Mouse (Mus musculus) adrenal gland (tissue): Measurements from ENCODE around the gene Chd6.

Experiments used
- intact Hi-C: fragments of 180-260 bp; cut with DNase I; formaldehyde crosslinking; loops from one replicate; pipeline ENCODE4 v1.15.1; 2025

The Chd6 gene

DNA sequence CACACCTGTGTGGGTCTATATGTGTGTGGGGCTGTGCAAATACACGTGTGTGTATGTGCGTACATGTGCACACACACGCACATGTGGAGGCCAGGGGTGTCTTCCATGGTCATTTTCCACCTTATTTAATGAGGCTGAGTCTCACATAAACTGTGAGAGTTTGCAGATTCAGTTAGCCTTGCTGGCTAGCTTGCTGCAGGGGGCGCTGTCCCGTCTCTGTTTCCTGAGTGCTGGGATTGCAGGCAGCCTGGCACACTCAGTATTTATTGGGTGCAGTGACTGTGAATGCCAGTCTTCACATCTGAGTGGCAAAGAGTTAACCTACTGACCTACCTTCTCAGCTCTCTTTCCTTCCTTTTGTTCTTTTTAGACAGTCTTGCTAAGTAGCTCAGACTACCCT is 175.0 kb downstream of the Chd6 start:
- intact Hi-C loops, result no loop called here

DNA sequence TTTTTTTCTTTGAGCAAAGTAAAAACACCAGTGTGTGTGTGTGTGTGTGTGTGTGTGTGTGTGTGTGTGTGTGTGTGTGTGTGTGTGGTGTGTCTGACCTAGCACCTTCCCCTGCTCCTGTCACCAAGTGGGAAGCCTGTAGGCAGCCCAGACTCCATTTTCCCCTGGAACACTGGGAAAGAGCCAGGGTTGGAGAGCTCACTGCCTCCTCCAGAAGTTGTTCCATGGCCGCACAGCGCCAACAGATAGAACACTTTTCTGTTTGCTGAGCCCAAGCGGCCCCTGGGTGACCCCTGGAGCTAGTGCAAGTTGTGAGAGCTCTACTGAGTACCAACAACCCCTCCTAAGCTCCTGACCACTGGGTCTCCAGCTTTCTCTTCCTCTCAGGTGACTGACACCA is 175.9 kb downstream of the Chd6 start:
- intact Hi-C loops, result no loop called here

DNA sequence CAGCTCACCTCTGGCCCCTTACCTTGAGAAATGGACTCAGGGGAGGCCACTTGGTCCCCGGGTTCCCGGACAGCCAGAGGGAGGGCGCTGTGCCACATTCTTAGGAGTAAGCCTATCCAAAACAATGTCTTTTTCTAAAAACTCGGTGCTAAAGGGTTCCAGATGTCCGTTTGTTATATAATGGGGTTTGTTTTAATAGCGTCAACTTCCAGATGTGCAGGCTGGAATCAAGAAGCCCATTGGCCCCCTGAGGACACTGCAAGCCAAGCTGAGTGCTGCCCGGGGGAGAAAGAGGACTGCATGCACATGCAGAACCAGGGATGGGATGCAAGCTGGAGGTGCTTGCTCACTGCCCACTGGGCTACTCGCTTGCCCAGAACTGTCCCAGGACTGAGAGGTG is 176.6 kb downstream of the Chd6 start:
- intact Hi-C loops, result no loop called here

DNA sequence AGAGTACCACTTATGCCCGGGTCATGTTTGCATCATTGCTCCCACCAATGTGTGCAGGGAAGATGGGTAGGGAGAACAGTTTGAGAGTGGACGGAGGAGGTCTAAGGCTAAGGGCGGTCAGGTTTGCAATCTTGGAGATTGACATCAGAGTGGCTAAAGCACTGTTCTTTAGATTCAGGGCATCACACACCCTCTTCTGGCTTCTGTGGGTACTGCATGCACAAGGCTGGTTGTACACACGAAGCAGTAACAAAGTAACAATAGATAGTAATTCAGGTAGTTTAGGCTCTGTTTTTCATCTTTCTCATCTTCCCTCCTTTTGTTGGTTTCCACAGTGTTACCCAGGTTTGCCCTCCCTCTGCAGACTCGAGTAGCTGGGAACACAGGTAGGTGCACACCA is 177.5 kb downstream of the Chd6 start:
- intact Hi-C loops, result no loop called here

DNA sequence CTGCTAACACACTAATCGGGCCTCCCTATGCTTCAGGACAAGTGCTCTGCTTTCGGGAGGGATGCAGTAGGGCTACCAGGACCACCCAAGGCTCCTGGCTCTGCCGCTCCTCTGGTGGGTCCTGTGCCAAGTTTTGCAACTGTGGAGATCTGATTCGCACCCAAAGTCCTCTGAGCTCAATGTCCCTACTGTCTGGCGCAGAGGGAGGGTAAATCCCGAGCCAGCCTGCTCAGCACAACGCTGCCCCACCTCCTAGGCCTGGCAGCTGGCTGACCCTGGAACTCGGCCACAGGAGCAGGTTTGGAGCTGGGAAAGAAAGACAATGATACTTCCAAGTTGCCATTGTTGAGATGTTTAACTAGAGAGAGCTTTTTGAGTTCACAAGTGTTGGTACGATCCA is 183.7 kb downstream of the Chd6 start:
- intact Hi-C loops, result no loop called here

DNA sequence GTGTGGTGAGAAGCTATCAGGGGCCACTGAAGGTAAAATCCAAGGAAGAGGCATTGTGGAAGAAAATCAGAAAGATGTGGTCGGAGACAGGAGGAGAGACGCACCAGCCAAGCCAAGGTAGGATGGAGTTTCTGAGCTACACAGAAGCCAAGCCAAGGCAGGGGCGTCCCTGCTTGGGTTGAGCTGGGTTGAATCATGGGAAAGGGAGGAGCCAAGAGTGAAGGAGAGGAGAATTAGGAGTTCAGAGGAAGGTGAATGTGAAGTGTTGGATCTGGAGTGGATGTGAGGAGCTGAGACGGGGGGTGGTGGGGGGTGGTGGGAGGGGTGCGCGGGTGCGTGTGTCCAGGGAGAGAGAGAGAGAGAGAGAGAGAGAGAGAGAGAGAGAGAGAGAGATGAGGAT is 187.6 kb downstream of the Chd6 start:
- intact Hi-C loops, result no loop called here

DNA sequence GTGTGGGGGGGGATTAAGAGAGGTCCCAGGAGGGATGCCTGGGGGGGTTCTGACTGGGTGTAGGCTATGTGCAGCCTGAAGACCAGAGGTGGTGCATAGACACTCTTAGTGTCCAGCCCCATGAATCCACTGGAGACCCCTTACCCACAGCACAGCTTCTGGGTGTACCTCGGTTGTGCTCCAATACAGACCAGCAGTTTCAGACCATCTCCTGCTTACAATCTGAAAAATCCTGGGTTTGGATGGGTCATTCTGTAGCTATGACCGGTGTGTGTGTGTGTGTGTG is 190.0 kb downstream of the Chd6 start:
- intact Hi-C loops, result no loop called here

DNA sequence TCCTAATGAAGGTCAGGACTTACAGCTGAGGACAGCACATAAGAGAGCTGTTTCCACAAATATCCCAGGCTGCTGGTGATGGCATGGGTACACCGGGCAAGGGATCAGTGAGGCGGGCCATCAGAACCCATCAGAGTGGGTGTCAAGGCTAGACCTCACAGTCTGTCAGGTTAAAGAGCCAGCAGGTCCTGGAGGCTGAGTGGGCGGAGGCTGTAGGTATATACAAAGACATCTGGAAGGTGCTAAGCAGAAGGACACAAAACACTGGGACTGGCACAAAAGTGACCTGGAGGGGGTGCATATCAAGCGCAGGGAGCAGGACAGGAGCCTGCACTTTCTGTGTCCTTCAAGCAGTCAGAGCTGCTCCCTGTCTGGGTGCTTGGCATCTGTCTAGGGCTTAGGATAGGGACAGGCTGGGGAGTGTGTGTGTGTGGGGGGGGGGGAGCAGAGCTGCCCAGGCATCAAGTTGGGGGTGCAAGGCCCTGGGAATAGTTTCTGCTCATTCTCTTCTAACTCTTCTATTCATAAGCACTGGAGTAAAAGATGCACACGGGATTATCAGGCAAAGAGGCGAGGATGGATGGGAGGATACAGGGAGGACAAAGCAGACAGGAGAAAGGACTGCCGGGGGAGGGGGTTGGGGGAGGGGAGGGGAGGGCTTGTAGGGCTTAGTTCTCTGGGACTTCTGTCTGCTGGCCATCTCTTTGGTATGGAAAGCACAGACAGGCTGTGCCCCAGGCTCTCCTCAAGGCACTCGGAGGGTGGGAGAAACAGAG is 190.5 kb downstream of the Chd6 start:
- intact Hi-C loops, result no loop called here

DNA sequence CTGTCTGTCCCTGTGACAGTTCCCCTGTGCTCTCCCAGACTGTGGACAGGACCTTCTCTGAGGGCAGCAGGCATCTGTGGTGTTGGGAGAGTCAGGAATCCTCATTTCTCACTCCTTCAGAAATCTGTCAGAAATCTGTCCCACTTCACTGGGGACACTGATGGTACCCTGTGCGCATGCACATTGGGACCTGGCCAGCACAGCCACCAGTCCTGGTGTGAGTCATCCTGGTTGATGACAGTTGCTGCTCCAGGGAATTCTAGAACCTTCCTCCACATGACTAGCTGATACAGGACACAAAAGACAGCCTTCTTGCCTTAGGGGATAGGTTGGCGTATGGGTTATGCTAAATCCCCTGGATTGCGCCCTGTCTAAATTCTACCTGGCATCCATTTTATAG is 191.6 kb downstream of the Chd6 start:
- intact Hi-C loops, result no loop called here

DNA sequence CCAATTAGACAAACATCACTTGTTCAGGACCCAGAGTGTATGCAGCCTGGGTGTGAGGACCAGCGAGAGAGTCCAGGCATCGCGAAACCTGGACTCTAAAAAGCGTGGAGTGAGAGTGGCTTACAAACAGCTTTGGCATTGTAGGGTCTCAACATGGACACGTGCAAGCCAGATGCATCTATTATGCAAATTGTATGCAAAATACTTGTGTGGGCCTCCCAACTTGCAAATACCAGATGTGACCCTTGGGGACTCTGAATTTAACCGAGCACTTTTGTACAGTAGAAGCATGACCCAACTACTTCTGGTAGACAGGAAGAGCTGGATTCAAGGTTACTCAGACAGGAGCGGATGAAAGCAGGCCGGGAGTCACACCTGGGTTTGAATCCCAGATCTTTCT is 192.2 kb downstream of the Chd6 start:
- intact Hi-C loops, result no loop called here

DNA sequence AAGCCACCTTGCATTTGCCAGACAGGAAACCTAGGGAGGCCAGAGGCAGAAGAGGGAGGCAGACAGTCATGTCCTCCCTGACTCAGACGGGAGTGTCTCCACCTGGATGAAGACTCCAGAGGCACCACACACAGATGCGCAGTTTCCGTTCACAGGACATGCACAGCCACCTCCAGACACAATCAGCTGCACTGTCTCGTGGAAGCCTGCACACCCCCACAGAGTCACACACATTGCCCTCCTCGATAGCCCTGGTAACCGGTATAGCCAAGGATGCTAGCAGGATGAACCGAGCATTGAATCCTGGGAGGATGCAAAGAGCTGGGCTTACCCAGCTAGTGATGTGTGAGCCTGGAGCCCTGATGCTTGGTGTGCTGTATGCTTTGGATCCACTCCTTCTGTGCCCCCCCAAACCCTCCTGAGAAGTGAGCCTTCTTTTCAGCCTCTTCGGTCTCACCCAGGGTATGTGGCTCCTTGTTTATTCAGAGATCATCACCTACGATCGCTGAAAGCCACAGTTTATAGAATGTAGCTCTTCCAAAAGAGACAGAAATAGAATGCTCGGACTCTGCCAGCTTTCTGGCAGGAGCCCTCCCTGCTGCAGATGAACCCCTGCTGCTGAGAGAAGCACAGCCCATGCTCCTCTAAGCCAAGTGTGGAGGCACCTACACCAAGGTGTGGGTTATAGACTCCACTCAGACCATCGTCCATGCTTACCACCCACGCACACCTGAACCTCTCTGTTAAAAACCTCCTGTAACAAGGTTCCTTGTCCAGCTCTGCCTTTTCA is 192.9 kb downstream of the Chd6 start:
- intact Hi-C loops, result no loop called here

DNA sequence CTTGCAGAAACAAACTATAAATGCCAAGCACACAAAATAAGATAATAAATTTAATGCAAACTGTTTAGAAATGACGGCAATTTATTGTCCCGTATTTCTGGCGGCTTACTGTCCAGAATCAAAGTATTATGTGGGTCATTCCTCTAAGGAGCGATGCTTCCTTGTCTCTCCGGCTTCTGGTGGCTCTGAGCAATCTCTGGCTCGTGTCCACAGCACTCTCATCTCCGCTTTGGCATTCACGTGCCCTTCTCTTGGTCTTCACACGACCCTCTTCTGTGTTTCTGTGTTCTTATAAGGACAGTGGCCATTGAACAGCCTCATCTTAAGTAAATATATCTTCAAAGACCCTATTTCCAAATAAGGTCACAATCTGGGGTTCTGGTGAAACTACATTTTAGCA is 194.2 kb downstream of the Chd6 start:
- intact Hi-C loops, result no loop called here

DNA sequence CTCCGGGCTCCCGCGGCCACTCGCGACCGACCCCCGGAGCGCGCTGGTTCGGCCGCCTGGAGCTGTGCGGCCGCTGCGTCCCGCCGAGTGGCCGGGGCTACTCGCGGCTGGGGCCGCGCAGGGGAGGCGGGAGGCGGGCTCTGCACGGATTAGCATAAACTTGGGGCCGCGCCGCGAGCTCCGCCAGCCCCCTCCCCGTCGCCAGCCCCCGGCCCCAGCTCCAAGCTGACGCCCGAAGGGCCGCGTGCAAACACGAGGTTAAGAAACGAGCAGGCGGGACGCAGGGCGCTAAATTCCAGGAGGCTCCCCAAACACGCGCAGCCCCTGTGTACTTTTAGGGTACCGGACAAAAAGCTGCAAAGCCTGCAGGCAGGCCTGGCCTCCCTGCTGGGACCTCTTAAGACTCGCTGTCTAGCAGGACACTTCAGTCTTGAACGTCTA is 196.6 kb downstream of the Chd6 start, which contains the start of gene Emilin3:
TSS of gene Emilin3 (minus strand) at position 98 of the 441 bp plus-strand sequence.
- intact Hi-C loops, result no loop called here

DNA sequence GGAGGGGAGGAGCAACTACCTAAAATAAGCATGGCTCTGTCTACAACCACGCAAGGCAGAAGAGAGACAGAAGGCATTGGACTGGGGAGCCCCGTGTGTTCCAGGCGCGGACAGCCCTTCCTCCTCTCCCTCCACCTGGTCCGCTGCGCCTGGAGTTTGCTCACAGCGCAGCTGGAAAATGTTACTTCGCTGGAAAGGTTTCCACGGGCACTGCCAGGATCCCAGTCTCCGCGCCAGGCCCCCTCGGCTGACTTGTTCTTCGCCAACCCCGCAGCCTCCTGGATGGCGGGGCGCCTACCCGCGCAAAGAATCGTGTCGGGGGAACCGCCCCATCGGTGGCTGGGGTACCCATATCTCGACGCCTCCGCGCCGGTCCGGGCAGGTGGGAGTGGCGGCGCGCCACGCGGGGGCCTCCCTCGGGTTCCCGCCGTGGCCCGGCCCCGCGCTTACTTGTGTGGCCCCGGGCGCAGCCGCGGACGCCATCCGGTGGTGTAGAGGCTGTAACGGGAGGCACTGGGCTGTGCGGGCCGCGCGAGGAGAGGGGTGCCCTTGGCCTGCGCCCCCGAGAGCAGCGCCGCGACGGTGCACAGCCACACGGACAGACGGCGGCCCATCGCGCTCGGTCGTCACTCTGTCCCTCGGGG is 197.2 kb downstream of the Chd6 start:
- intact Hi-C loops, result no loop called here

DNA sequence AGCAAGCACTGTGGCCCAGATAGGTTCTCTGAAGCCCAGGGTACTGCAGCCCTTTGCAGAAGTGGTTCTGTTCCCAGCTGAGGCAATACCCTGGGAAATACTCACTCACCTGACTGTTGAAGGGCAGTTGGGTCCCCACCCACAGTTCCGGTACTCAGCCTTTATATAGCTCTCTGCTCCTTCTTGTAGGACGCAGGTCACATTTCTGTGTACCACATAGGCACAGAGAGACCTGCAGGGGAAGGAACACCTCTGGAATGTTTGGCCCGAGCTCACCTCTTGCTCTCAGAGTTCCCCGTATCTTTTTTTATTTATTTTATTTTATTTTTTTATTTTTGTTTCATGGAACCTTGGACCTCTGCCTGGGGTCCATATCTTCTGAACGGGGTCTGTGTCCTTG is 198.2 kb downstream of the Chd6 start:
- intact Hi-C loops, result no loop called here

DNA sequence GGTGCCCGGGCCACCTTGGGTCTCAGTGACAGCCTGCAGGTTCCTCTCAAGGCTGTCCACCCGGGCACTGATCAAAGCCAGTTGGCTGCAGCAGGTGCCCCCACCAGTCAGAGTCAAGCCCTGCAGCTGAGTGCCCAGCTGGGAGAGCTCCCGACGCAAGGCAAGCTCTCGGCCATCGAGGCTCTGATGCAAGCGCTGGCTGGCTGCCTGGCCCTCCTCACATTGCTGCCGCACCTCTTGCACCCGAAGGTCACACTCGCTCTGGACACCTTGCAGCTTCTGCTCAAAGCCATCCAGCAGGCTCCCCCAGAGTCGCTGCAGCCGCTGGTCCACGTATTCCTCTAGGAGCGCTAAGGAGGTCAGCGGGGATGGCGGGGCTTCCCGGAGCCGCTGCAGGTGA is 200.3 kb downstream of the Chd6 start:
- intact Hi-C loops, result no loop called here

DNA sequence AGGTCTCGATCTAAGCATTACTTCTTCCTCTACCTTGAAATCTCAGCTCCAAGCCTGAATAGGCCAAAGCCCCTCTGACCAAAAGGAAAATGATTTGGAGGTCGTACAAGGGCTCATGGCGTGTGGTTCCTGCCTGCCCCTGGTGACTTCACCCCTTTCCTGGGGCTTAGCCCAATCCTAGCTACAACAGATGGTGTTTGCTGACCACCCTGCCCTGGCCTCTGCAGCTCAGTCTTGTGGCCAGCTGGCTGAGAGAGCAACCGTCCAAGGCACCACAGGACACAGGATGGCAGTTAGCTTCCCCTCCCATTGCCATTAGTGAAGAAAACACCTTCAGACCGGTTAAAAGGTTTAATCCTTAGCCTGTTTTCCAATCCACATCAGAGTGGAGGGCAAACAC is 202.8 kb downstream of the Chd6 start:
- intact Hi-C loops, result no loop called here

DNA sequence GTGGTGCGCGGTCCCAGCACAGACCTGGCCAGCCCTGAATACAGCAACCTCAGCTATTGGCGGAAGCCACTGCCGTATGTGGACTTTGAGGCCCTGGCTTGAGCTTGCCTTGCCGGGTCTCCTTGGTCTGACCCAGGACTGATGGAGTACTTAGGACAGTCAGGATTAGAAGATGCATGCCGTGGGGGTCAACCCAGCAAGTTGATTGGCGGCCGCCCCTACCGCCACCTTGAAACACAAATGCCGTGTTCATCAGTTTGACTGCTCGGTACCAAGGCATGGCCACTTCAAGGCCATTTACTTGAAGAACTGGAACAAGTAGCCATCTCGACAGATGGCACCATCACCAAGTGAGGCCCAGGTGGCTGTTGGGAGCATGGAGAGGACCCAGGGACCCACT is 203.6 kb downstream of the Chd6 start:
- intact Hi-C loops, result no loop called here

DNA sequence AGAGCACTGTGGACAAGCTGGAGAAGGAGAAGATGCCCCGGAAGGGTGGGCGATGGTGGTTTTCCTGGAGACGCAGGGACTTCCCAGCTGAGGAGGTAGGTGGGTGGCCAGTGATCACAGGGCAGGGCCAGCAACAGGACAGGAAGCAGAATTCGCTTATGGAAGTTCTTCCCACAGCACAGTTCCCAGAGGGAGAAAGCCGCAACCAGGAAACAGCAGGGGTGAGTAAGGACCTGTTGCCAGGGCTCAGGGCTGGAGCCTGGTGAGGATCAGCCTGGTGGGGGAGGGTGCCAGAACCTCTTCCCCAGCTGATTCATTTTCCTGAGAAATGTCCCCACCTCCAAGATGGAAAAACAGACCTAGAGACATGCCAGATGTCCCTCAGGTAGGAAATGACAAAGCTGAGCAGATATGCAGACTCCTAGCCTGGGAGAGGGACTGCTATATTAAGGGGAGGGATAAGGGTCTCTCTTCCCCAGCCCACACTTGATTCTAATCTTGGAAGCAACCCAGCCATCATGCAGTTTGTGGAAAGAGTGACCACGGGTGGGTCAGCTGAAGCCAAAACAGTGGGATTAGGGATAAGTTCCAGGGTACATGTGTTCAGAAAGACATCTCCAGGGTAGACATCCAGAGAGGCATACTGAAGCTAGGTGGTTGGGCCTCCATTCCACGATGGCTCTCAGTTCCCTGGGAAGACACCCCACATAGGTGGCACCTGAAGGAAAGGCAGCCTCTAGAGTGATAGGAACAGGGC is 207.0 kb downstream of the Chd6 start:
- intact Hi-C loops, result no loop called here
